Mouse (Mus musculus) ovary, postnatal 10 days (tissue): ENCODE measurements at regions not wholly inside any gene's neighbourhood (a gene's known extent, or its start where the extent isn't known, plus 50 kb on each side); places are given as distances from the start of the nearest gene placed in this dataset.

Source experiments
- DNase-seq: peaks from one replicate; pipeline ENCODE4 v3.0.0; 2022; ENCODE audit warnings: low spot score

DNA sequence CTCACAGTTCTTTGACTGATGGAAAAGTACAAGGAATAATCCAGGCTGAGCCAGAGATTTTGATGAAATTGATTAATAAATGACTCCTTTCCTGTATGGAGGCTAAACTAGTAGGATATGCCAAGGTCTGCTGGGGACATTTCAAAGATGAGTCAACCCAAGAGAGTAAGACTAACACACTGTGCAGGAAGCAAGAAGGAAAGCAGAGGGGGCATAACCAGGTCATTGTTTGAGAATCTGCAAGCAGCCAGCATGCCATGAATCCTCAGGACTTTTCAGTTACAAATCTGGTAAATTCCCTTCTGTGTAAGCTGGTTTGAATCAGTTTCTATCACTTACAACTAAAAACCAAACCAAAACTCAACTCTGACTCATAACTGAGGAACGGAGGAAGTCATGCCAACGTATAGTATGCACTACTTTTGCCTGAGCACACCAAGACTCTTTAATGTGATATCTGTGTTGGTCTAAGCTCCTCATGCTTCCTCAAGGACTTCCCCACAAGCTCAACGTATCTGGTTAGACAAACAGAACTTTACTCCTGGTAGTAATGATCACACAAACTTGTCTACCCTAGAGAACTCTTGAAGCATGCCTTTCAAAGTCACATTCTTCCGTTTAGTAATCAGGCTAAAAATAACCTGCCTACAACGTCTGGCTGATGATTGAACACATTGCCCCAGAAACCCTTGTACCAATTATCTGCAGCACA is 314.0 kb upstream of the Adamts9 start:
- no peak for DNase-seq

DNA sequence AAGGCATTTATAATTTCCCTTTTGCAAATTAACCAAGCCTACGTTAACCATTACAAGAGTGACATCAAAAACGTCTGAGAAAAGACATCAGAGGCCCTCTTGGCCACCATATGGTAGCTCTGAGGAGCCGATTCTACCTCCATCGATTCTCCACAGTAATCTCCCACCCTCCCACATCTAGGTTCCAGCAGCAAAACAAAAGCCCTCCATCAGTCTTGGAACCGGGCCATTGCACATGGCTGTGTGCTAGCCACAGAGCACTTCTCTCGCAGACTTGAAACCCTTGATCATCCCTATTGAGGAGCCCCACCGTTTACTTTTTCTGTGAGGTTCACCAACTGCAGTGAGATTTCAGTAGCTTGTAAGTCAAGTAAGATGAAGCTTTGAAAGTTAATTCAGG is 310.5 kb upstream of the Adamts9 start:
- no peak for DNase-seq

DNA sequence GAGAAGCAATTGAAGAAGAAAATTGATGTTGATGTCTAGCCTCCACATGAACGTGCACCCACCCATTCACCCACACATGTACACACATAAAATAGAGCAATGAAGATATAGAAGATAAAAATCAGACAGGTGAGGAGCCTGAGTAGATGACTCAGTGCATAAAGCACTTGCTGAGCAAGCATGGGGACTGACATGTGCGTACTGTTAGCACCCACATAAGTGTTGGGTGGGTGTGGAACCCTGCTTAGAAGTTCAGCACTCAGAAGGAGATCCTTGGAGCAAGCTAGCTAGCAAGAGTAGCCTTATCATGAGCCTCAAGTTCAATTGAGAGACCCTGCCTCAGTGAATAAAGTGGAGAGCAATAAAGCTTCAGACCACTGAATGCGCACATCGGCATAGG is 305.7 kb upstream of the Adamts9 start:
- no peak for DNase-seq

DNA sequence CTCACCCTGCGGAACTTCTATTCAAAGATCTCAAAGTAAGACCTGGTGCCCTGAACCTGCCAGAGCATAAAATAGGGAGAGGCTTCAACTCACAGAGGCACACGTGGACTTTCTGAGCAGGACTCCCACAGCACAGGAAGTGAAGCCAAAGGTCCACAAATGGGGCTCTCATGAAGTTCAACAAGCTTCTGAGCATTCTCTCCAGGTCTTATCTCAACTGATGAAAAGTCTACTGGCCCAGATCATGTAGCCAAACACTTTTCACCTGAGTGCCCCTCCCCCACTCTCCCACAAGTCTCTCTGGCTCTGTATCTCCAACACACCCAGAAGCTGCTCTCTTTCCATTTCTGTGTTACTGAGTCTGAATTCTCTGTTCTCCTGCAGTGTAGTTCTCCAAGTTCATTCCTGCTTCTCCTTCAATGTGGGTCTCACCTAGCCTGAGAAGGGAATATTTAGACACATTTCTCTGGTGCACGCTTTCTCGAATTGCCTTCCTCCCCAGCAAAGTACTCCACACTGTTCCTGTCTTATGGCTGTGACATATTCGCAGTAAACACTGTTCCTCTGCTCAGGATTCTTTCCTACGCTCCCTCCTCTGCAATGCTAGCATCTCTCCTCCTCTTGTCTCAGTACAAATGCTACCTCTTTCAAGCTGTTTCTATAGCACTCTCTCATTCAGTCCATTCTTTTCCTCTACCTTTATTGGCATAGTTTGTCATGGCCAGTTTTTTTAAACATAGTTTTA is 303.4 kb upstream of the Adamts9 start:
- no peak for DNase-seq

DNA sequence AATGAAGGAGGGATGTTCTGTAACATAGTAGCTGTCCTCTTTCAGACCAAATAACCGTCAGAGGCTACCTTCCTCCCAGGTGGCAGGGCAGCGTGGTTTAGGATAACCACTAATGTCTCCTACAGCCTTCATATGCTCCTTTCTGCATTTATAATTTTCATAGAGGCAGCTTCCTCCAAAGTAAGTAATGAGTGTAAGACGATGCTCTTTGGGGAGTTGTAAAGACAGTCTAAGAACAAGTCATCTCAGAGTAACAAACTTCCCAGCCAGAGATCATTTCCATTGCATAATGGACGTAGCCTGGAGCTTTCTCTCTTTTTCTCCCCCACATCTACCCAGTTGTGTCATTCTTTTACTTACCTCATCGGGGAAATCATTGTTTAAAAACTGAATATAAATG is 292.3 kb upstream of the Adamts9 start:
- DNase-seq = no peak

DNA sequence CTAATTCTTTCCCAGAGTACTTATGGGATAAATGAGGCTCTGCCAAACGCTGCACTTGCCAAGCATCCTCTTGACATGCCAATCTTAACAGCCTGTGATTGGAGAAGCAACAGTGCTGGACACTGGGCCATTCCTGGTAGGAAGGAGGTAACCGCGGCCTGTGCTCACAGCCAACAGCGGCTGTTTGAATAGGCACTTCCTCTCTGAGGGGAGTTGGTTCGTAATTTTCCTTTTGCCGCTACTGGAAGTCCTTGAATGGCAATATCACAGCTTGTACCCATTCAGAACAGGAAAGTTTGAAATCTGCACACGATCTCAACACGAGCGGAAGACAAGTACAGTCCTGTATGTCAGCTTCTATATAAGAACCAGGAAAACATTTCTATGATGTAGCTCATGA is 289.3 kb upstream of the Adamts9 start:
- no peak for DNase-seq

DNA sequence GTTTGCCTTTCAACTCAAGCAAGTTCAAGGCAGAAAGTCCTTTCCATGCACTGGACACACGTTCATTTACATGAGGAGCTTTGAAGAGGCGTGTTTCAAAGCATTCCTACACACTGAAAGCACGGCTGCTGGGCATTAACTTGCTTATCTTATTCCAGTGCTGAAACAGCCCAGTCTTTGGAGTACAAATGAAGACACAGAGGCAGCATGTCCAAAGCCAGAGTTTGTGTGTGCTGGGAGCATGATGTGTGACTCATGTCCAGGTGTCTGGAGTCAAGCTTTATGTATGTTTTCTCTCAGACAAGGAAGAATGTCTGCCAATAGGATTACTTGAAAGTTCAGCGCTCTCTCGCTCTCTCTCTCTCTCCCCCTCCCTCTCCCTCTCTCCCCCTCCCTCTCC is 287.2 kb upstream of the Adamts9 start:
- DNase-seq = no peak

DNA sequence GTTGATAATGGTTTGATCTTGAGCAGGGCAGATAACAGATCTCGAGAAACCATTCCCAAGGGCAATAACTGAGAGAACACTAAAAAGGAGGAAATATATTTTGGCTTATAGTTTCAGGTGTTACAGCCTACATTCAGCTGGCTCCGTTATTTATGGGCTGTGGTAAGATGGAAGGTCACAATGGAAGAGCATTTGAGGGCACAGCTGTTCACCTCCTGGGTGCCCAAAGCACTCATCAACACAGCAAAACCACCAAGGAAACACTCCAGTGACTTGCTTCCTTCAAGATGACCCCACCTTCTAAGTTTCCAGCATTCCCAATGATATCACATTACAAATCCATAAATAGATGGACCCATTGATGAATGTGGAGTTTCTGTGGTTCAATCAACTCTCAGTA is 286.0 kb upstream of the Adamts9 start:
- DNase-seq = no peak

DNA sequence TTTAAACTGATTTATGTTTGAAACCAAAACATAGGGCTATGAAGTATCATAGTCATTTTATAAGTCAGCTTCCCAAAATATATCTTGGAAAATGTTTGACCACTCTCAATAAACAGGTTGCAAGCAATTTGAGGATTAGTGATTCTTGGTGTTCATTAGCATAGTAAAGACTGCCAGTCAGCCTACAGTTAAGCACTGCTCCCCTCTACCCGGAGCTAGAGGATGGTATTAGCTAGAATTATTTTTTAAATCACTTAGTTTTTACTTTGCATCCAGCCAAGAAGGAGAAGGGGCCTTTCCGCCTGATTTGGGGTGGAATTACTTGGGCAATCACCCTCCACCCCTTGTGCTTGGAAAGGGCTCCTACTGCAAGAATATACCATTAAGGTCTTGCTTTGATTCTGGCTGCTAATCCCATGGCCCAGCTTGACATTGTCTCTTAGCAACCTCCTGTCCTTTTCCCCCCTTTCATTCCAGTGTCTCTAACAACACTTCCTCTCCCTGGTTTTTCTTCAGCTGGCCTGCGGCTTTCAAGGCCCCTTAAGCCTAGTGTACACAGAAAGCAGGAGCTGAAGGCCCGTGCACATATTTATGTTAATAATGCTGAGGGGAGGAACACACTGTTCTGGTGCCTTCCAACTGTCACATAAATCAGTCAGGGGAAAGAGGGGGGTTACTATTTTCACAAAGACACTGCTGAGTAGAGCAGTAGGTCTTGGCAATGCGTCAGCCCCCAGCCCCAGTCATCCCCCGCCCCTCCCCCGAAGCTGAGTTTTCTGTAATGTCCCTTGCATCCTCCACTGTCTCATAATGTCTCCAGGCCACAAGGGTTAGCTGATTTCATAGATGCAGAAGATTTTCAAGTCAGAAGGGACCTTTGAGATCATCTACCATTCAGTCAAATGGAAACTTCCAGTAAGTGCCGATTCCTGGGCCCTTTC is 280.6 kb upstream of the Adamts9 start:
- no peak for DNase-seq

DNA sequence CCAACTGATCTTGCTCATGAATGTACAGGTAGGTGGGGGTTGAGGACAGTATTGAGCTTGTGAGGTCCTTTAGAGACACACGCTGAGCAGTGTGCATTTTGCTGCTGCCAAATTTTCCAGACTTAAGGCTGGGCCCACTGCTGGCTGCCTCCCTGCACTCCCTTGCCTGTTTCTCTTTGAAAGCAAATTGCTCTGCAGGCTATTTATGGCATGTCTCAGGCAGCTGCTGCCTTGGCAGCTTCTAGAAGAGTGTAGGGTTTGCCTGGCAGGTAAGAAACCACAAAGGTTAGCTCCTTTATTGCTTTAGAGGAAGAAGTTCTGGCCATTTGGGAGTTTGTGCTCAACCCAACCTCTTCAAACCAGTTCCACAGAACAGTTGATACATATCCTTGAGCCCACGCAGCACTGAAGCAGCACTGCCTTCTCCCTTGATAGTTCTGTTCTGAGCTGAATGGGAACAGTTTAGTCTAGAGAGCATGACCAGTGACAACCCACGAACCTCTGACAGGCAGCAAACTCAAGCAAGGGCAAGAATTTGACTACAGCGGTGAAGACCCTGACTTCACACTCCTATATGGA is 274.8 kb upstream of the Adamts9 start:
- no peak for DNase-seq

DNA sequence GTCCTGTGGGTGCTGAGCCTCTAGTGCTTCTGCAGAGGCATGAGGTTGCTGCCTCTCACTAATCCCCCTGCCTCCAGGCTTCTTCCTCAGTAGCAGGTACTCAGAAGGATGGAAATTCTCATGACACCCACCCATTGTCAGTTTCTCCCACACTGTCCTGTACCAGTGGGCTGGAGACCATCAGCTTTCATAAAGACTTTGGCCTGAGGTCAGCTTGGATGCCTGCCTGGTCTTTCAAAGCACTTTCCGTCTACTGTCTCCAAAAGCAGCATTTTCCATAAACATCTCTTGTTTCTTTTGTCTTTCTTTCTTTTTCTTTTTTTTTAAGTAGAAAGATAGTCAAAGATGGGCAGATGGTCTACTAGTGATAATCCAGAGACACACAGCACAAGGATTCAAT is 257.6 kb upstream of the Adamts9 start:
- no peak for DNase-seq

DNA sequence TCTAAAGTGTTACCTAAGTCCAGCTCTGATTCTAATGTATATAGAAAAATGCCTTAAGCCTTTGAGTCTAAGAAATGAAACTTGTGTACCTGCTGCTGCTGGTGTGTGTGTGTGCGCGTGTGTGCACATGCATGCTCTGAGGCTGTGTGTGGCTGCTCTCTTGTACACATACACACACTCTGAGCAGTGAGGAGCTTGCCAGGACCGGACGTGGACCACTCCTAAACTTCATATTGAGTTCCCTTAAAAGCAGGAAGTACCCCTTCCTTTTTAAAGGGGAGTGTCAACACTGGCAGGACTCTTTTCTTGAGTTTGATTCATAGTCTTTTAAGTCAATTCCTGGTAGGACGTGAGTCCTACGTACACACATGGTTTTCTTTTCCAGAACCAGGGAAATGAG is 251.4 kb upstream of the Adamts9 start:
- no peak for DNase-seq

DNA sequence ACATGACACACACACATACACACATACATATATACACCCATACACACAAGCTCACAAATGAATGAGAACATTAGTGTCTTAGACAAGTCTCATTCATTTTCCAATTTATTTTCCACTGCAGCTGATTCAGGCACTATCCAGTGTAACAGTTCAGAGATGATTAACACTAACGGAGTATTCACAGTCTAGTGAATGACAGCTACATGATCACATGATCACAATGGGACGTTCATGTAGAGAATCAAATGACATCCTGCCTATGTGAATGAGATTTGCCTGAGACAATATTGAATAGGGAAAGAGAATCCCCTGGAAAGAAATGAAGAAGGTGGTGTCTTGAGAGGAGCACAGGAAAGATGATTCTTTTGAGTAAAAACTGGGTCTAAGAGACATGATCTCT is 249.7 kb upstream of the Adamts9 start:
- no peak for DNase-seq

DNA sequence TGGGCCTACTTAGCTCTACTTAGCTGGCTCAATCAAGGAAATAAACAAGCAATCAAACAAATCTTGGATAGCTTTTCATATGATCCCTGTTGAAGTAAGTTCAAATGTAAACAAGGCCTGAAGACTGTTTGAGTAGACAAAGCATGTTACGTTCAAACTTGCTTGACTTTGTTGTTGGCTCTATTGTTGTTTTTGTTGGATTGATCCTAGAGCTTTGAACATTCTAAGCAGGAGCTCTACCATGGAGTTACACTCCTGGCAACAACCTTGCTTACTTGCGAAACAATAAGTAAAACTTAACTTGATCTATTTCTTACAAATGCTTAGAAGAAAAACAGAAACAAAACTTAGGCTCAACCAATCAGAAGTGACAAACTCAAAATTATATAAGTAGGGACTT is 247.7 kb upstream of the Adamts9 start:
- no peak for DNase-seq

DNA sequence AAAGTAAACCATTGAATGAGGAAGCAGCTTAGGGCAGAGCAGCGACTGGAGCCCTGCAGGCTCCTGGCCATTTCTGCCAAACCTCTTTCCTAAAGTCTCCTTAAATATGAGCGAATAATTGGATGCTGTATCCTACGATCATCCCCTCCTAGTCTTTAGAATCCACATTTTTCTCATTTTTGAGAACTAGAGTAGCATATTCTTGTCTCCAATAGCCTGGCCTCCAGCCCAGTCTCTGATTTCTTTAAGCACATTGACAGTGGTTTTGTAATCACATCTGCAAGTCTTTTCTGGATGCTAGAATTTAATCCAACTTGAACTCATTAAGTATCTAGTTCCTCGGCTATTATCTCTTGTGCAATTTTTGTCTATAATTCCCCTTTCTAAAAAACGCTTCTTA is 225.2 kb upstream of the Adamts9 start:
- DNase-seq = no peak

DNA sequence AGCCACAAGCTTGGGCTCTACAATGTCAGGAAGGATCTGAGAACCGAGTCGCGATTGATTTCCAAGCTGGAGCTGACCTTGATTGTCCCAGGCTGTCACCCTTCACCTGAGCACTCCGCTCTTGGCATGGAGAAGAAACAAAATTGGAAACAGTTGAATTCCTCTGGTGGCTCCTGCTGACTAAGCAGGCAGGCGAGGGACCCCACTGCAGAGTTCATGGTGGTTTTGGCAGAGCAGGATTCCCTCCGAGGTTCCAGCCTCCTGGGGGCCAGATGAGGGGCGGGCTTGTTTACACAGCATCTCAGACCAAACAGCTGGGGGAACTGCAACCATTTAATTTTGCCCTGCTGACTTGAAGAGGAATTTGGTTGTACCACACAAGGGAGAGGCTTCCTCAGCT is 224.0 kb upstream of the Adamts9 start:
- DNase-seq = no peak

DNA sequence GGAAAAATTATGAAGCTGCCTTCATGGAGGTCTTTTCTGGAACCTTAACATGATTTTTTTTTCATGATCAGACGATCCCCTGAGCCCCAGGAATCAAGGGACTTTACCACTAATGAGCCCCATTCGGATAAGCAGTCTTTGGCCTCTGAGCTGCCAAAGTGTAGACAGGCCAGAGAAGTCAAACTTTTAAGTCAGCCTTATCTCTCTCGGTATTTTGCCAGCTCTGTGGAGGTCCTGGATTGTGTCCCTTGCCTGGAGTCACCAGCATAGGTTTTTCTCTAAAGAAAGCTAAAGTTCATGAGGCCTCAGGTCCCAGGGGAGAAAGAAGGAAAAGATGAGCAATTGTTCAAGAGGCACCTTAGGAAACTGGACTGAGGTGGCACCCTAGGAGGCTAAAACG is 222.7 kb upstream of the Adamts9 start:
- no peak for DNase-seq

DNA sequence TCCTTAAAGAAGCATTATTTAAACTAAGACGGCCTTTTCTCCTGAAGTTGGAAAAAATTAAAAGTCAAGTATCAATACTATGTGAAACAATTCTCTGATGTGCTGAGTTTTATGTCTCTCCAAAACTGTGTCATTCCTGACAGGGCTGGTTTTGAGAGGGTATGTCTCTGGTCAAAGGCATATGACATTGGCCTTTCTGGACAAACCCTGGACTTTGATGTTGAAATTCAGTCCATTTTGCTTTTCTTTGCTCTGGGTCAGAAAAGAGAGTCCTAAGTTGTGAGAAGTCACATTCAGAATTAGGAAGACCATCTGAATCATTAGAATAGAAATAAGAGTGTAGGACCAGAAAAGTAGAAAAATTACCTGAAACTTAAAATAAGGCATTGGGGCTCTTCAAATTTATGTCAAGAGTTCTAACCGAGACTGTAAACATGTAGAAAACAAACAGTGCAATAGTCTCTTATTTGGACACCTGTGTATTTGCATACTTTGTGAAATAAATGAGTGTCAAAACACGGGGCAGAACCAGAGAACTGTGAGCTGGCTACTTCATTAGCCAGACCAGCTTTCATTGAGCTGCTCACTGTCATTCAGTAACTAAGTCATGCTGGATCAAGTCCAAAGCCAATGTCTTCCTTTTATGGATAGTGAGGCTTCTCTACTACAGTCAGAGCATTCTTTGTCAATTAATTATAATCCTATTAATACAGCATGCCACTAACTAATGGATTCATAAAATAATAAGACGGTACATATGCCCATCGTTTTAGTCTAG is 209.3 kb upstream of the Adamts9 start:
- no peak for DNase-seq

DNA sequence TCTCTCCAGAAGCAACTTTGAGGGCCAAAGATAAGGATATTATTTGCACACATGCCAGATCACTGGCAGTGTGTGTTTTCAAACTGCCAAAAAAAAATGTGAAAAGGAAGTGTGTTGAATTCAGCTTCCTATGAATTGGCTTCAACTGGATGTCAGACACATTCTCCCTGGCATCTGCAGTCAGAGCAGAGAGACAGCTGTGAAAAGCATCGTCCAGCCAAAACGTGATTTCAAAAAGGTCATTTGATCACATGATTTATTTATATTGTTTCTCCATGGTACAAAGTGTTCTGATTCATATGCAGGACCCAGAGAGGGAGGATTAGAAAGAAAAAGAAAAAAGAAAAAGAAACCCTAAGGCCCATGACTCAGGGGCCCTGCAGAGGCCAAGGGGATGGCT is 207.2 kb upstream of the Adamts9 start:
- DNase-seq = no peak

DNA sequence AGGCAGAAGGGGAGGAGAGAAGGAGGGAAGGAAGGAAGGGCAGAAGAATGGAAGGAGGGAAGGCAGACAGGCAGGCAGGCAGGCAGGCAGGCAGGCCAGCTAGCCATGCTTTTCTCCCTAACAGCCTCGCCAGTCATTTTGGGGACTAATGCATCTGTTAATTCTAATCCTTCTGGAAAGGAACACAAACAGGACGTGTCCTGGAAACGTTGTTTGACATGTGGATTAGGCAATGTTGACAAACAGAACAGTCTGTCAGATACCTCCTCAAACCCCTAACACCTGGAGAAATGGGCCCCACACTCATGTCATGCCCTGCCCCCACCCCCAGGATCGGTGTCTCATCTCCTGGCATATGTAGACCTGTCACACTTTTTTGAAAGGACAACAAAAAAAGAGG is 206.7 kb upstream of the Adamts9 start:
- DNase-seq = no peak

DNA sequence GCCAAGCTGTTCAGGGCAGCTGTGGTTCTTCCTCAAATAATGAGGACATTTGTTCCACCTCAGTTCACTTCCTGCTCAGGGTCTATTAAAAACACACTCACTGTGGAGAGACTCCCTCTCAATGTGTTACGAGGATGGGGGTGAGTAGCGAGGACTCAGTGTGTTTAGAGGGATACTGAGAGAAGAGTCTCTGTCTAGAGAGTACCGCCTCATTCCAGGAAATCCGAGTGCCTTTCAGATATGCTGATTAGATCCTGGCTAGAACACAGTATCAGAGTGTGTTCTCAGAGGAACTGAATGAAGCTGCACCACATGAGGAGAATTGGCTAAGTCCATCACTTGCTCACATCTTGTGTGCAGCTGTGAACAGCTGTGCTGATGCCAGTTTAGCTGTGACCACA is 197.0 kb upstream of the Adamts9 start:
- no peak for DNase-seq

DNA sequence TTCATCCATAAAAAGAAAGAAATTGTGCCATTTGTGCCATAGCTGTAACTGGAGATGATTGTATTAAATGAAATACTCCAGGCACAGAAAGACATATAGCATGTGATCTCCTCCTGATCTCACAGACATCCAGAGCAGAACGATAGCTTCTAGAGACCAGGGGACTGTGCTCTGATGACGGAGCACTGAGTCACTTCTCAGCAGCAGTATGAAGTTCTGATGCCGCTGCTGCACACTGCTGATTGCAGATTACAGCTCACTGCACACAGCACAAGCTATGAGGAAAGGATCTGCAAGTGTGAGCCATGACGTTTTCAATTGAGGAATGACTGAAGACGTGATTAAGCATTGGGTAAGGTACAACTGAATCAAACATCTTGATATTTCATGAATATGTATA is 190.6 kb upstream of the Adamts9 start:
- DNase-seq = no peak
